Mouse (Mus musculus) midbrain, embryonic 13.5 days (tissue): ENCODE measurements around the gene Ly6g6c. TPM values are rescaled to one million over a fixed set of nuclear protein-coding genes. Genes with fewer than 3 reads are reported as not detected.

Experiments used
- ATAC-seq: fragments of 200-750 bp; cut with Nextera tagmentation; 2 replicates; pipeline ENCODE4 v1.8.0; 2017; ENCODE audit warnings: mild to moderate bottlenecking, moderate TSS enrichment, moderate library complexity
- H3K27ac ChIP-seq: fragments of 300-500 bp; sonication (generic); 2 replicates; pipeline ENCODE4 v1.5.1; 2015; ENCODE audit warnings: inconsistent platforms, mild to moderate bottlenecking, moderate library complexity
- H3K27me3 ChIP-seq: fragments of 300-500 bp; sonication (generic); 2 replicates; pipeline ENCODE4 v1.6.1; 2015; ENCODE audit warnings: mild to moderate bottlenecking, inconsistent platforms
- H3K36me3 ChIP-seq: fragments of 300-500 bp; sonication (generic); 2 replicates; pipeline ENCODE4 v1.6.1; 2015; ENCODE audit warnings: mild to moderate bottlenecking, inconsistent platforms
- H3K4me1 ChIP-seq: fragments of 300-500 bp; sonication (generic); replicated peaks from 2 replicates; pipeline ENCODE4 v1.6.1; 2015; ENCODE audit warnings: inconsistent platforms
- H3K4me2 ChIP-seq: fragments of 300-500 bp; sonication (generic); replicated peaks from 2 replicates; pipeline ENCODE4 v1.6.1; 2015; ENCODE audit warnings: moderate library complexity, mild to moderate bottlenecking, inconsistent platforms
- H3K4me3 ChIP-seq: fragments of 300-500 bp; sonication (generic); replicated peaks from 2 replicates; pipeline ENCODE4 v1.5.1; 2015; ENCODE audit warnings: mild to moderate bottlenecking, inconsistent platforms
- H3K9ac ChIP-seq: fragments of 300-500 bp; sonication (generic); replicated peaks from 2 replicates; pipeline ENCODE4 v1.6.1; 2015; ENCODE audit warnings: mild to moderate bottlenecking, inconsistent platforms
- H3K9me3 ChIP-seq: fragments of 300-500 bp; sonication (generic); 2 replicates; pipeline ENCODE4 v1.6.1; 2016; ENCODE audit warnings: mild to moderate bottlenecking, inconsistent platforms
- WGBS: fragments of 180-500 bp; shearing (Covaris S2); methylation state at CpG from one replicate; pipeline ENCODE4 v1.1.7; 2015; 5-methylcytosine and 5-hydroxymethylcytosine counted together
- polyA plus RNA-seq: library from polyadenylated mRNA; unstranded; fragments of >200 nt; fragmentation: Nextera tagmentation; extraction: Ambion mirVana; gene quantifications from 2 replicates; pipeline ENCODE4 v1.2.1, GENCODE M21; 2015

Gene Ly6g6c
- polyA plus RNA-seq, 1 experiment from 2014 or later, result not detected

- H3K4me1 ChIP-seq, result peaks cover 13% of the 10 kb centered on the region
- ATAC-seq, result no peak
- 93% methylated on average over 15 of the region's 15 CpGs for WGBS
- H3K4me2 ChIP-seq, result no peak overlapping the region
- H3K27me3 ChIP-seq, result no peaks in the 10 kb centered on the region
- no peak overlapping the region for H3K9ac ChIP-seq
- H3K4me3 ChIP-seq, result no peak overlapping the region
- H3K27ac ChIP-seq, result no peak overlapping the region
- no peaks in the 10 kb centered on the region for H3K9me3 ChIP-seq
- peaks cover 84% of the 10 kb centered on the region for H3K36me3 ChIP-seq
These were observed 29.5 kb downstream of the Ly6g6c start for GRCm38 (mm10) chr17:35094475-35095365.

GRCm38 (mm10) chr17:35096597-35096996 is 31.4 kb downstream of the Ly6g6c start:
- H3K27ac ChIP-seq, result no peak overlapping the region
- H3K4me3 ChIP-seq, result no peak overlapping the region
- H3K36me3 ChIP-seq, result peaks cover 96% of the 10 kb centered on the region
- no peaks in the 10 kb centered on the region for H3K9me3 ChIP-seq
- H3K9ac ChIP-seq, result no peak overlapping the region
- ATAC-seq, result no peak
- no peaks in the 10 kb centered on the region for H3K27me3 ChIP-seq
- H3K4me2 ChIP-seq, result no peak overlapping the region
- no peaks in the 10 kb centered on the region for H3K4me1 ChIP-seq
- 80% methylated on average over 12 of the region's 12 CpGs for WGBS

GRCm38 (mm10) chr17:35097164-35097655 is 32.0 kb downstream of the Ly6g6c start:
- no peak for ATAC-seq
- Histone ChIP-seq H3K27me3 (no peaks in the 10 kb centered on the region), H3K36me3 (peaks cover 98% of the 10 kb centered on the region), H3K9ac (no peak overlapping the region), H3K4me1 (no peaks in the 10 kb centered on the region), H3K27ac (no peak overlapping the region), H3K4me2 (no peak overlapping the region), H3K4me3 (no peak overlapping the region), H3K9me3 (no peaks in the 10 kb centered on the region)
- 73% methylated on average over 12 of the region's 12 CpGs for WGBS

GRCm38 (mm10) chr17:35100196-35100765 is 35.1 kb downstream of the Ly6g6c start:
- Histone ChIP-seq H3K27me3 (no peaks in the 10 kb centered on the region), H3K4me3 (no peak overlapping the region), H3K27ac (no peak overlapping the region), H3K4me1 (no peaks in the 10 kb centered on the region), H3K36me3 (peaks cover 87% of the 10 kb centered on the region), H3K9me3 (no peaks in the 10 kb centered on the region), H3K9ac (no peak overlapping the region), H3K4me2 (no peak overlapping the region)
- no peak for ATAC-seq
- 67% methylated on average over 10 of the region's 10 CpGs for WGBS

- H3K27me3 ChIP-seq, result no peaks in the 10 kb centered on the region
- WGBS, result 94% methylated on average over 11 of the region's 11 CpGs
- H3K9me3 ChIP-seq, result no peaks in the 10 kb centered on the region
- no peak for ATAC-seq
- H3K4me1 ChIP-seq, result peaks cover 5% of the 10 kb centered on the region
- H3K9ac ChIP-seq, result 0 out of 2 replicates have a peak overlapping the region, but pooled peaks have one; percentile 19
- peaks cover 79% of the 10 kb centered on the region for H3K36me3 ChIP-seq
- no peak overlapping the region for H3K4me2 ChIP-seq
- H3K4me3 ChIP-seq, result no peak overlapping the region
- H3K27ac ChIP-seq, result no peak overlapping the region
These were observed 36.0 kb downstream of the Ly6g6c start for GRCm38 (mm10) chr17:35101161-35101560.

GRCm38 (mm10) chr17:35102299-35102698 is 37.1 kb downstream of the Ly6g6c start:
- Histone ChIP-seq H3K27ac (no peak overlapping the region), H3K4me2 (no peak overlapping the region), H3K9ac (no peak overlapping the region), H3K9me3 (no peaks in the 10 kb centered on the region), H3K4me3 (no peak overlapping the region), H3K27me3 (no peaks in the 10 kb centered on the region), H3K4me1 (peaks cover 7% of the 10 kb centered on the region), H3K36me3 (peaks cover 68% of the 10 kb centered on the region)
- ATAC-seq, result no peak
- 73% methylated on average over 8 of the region's 8 CpGs for WGBS

- peaks cover 58% of the 10 kb centered on the region for H3K36me3 ChIP-seq
- WGBS, result 76% methylated on average over 6 of the region's 6 CpGs
- H3K9ac ChIP-seq, result no peak overlapping the region
- H3K27ac ChIP-seq, result no peak overlapping the region
- H3K27me3 ChIP-seq, result no peaks in the 10 kb centered on the region
- H3K9me3 ChIP-seq, result no peaks in the 10 kb centered on the region
- H3K4me1 ChIP-seq, result peaks cover 7% of the 10 kb centered on the region
- no peak overlapping the region for H3K4me3 ChIP-seq
- ATAC-seq, result no peak
- no peak overlapping the region for H3K4me2 ChIP-seq
These were observed 38.1 kb downstream of the Ly6g6c start for GRCm38 (mm10) chr17:35103221-35103690.

GRCm38 (mm10) chr17:35104079-35104478 is 38.9 kb downstream of the Ly6g6c start:
- no peak overlapping the region for H3K4me2 ChIP-seq
- no peak overlapping the region for H3K27ac ChIP-seq
- H3K27me3 ChIP-seq, result no peaks in the 10 kb centered on the region
- peaks cover 50% of the 10 kb centered on the region for H3K36me3 ChIP-seq
- H3K4me1 ChIP-seq, result peaks cover 7% of the 10 kb centered on the region
- H3K9me3 ChIP-seq, result no peaks in the 10 kb centered on the region
- no peak overlapping the region for H3K9ac ChIP-seq
- H3K4me3 ChIP-seq, result no peak overlapping the region
- ATAC-seq, result no peak
- 92% methylated on average over 7 of the region's 7 CpGs for WGBS

- ATAC-seq, result no peak
- no peaks in the 10 kb centered on the region for H3K27me3 ChIP-seq
These were observed 39.6 kb downstream of the Ly6g6c start for GRCm38 (mm10) chr17:35104754-35105153.

GRCm38 (mm10) chr17:35105740-35106389 is 40.7 kb downstream of the Ly6g6c start:
- peak overlapping the region; percentile 61 for H3K9ac ChIP-seq
- peaks cover 7% of the 10 kb centered on the region for H3K4me1 ChIP-seq
- peaks cover 32% of the 10 kb centered on the region for H3K36me3 ChIP-seq
- peak overlapping the region; percentile 40 for H3K27ac ChIP-seq
- no peaks in the 10 kb centered on the region for H3K9me3 ChIP-seq
- H3K27me3 ChIP-seq, result no peaks in the 10 kb centered on the region
- peak; percentile 35 for ATAC-seq
- WGBS, result 19% methylated on average over 13 of the region's 13 CpGs
- 0 out of 2 replicates have a peak overlapping the region, but pooled peaks have one; percentile 13 for H3K4me3 ChIP-seq
- H3K4me2 ChIP-seq, result peak overlapping the region; percentile 41

More at GRCm38 (mm10) chr17:35104754-35105153, 39.6 kb downstream of the Ly6g6c start:
- no peak overlapping the region for H3K4me2 ChIP-seq
- no peak overlapping the region for H3K4me3 ChIP-seq
- H3K4me1 ChIP-seq, result peaks cover 7% of the 10 kb centered on the region
- WGBS, result 69% methylated on average over 6 of the region's 6 CpGs
- no peaks in the 10 kb centered on the region for H3K9me3 ChIP-seq
- 0 out of 2 replicates have a peak overlapping the region, but pooled peaks have one; percentile 8 for H3K9ac ChIP-seq
- no peak overlapping the region for H3K27ac ChIP-seq
- peaks cover 43% of the 10 kb centered on the region for H3K36me3 ChIP-seq

GRCm38 (mm10) chr17:35106522-35106921 is 41.3 kb downstream of the Ly6g6c start:
- no peaks in the 10 kb centered on the region for H3K9me3 ChIP-seq
- no peak overlapping the region for H3K4me3 ChIP-seq
- peaks cover 25% of the 10 kb centered on the region for H3K36me3 ChIP-seq
- H3K4me1 ChIP-seq, result peaks cover 7% of the 10 kb centered on the region
- no peak overlapping the region; the same call in 1 of the 2 replicates for H3K9ac ChIP-seq
- no peak overlapping the region for H3K4me2 ChIP-seq
- peak overlapping the region; percentile 40 for H3K27ac ChIP-seq
- 67% methylated on average over 3 of the region's 3 CpGs for WGBS
- peak; percentile 24; the same call in 1 of the 2 replicates for ATAC-seq
- H3K27me3 ChIP-seq, result no peaks in the 10 kb centered on the region
